Mouse (Mus musculus) intestine, embryonic 14.5 days (tissue): ENCODE measurements at regions not wholly inside any gene's neighbourhood (a gene's known extent, or its start where the extent isn't known, plus 50 kb on each side); places are given as distances from the start of the nearest gene placed in this dataset.

Source experiments
- ATAC-seq: fragments of 200-750 bp; cut with Nextera tagmentation; replicated peaks from 2 replicates; pipeline ENCODE4 v1.8.0; 2017; ENCODE audit warnings: low read depth, moderate number of reproducible peaks, moderate TSS enrichment, moderate library complexity; ENCODE audit not compliant: low FRiP score, low TSS enrichment
- DNase-seq: peaks from one replicate; pipeline ENCODE4 v3.0.0-alpha.2; 2018; ENCODE audit warnings: low spot score
- H3K27ac ChIP-seq: fragments of 300-500 bp; sonication (generic); 2 replicates; pipeline ENCODE4 v1.5.1; 2014; ENCODE audit warnings: low read depth, mild to moderate bottlenecking, control low read depth
- H3K27me3 ChIP-seq: fragments of 300-500 bp; sonication (generic); replicated peaks from 2 replicates; pipeline ENCODE4 v1.6.1; 2014; ENCODE audit warnings: low read length, control low read depth; ENCODE audit not compliant: control insufficient read depth, insufficient read depth
- H3K36me3 ChIP-seq: fragments of 300-500 bp; sonication (generic); 2 replicates; pipeline ENCODE4 v1.6.1; 2014; ENCODE audit warnings: low read length, control low read depth; ENCODE audit not compliant: control insufficient read depth, insufficient read depth
- H3K4me1 ChIP-seq: fragments of 300-500 bp; sonication (generic); replicated peaks from 2 replicates; pipeline ENCODE4 v1.6.1; 2014; ENCODE audit warnings: low read length, control low read depth, mixed read lengths; ENCODE audit not compliant: control insufficient read depth, insufficient read depth
- H3K4me2 ChIP-seq: fragments of 300-500 bp; sonication (generic); 2 replicates; pipeline ENCODE4 v1.6.1; 2014; ENCODE audit warnings: low read length
- H3K4me3 ChIP-seq: fragments of 300-500 bp; sonication (generic); 2 replicates; pipeline ENCODE4 v1.5.1; 2014; ENCODE audit warnings: low read depth, low read length, control low read depth, mixed read lengths
- H3K9ac ChIP-seq: fragments of 300-500 bp; sonication (generic); 2 replicates; pipeline ENCODE4 v1.6.1; 2014; ENCODE audit warnings: mild to moderate bottlenecking, low read length
- H3K9me3 ChIP-seq: fragments of 300-500 bp; sonication (generic); 2 replicates; pipeline ENCODE4 v1.6.1; 2016; ENCODE audit warnings: low read length, control low read depth; ENCODE audit not compliant: control insufficient read depth
- WGBS: fragments of 180-500 bp; shearing (Covaris S2); extraction: QIAGEN DNeasy Blood & Tissue Kit; methylation state at CpG from one replicate; pipeline ENCODE4 v1.1.7; 2014; 5-methylcytosine and 5-hydroxymethylcytosine counted together

GRCm38 (mm10) chr4:81005507-81006328, 95.3 kb downstream of the Lurap1l start:
- Histone ChIP-seq H3K36me3 (no peaks in the 10 kb centered on the region), H3K27ac (no peak overlapping the region), H3K4me3 (no peak overlapping the region), H3K9ac (no peak overlapping the region), H3K4me1 (no peaks in the 10 kb centered on the region), H3K27me3 (no peaks in the 10 kb centered on the region), H3K4me2 (no peak overlapping the region), H3K9me3 (peaks cover 9% of the 10 kb centered on the region)
- 60% methylated on average over 7 of the region's 7 CpGs for WGBS
- DNase-seq (no peak), ATAC-seq (no peak)

GRCm38 (mm10) chr4:81006546-81006945, 96.1 kb downstream of the Lurap1l start:
- no peak for ATAC-seq
- no peak overlapping the region for H3K27ac ChIP-seq
- WGBS = 82% methylated on average over 1 of the region's 1 CpGs
- H3K36me3 ChIP-seq = no peaks in the 10 kb centered on the region
- no peak overlapping the region for H3K4me2 ChIP-seq
- H3K4me3 ChIP-seq = no peak overlapping the region
- peaks cover 2% of the 10 kb centered on the region; the same call in 1 of the 2 replicates for H3K9me3 ChIP-seq
- H3K4me1 ChIP-seq = no peaks in the 10 kb centered on the region
- DNase-seq = no peak
- no peaks in the 10 kb centered on the region for H3K27me3 ChIP-seq
- H3K9ac ChIP-seq = no peak overlapping the region

GRCm38 (mm10) chr4:81021850-81022249, 111.4 kb downstream of the Lurap1l start:
- 70% methylated on average over 2 of the region's 2 CpGs for WGBS
- ATAC-seq (no peak), DNase-seq (no peak)
- no peaks in the 10 kb centered on the region for H3K36me3 ChIP-seq
- H3K9me3 ChIP-seq = no peaks in the 10 kb centered on the region
- H3K9ac ChIP-seq = no peak overlapping the region
- H3K4me3 ChIP-seq = no peak overlapping the region
- no peaks in the 10 kb centered on the region for H3K4me1 ChIP-seq
- no peaks in the 10 kb centered on the region for H3K27me3 ChIP-seq
- no peak overlapping the region for H3K4me2 ChIP-seq
- H3K27ac ChIP-seq = no peak overlapping the region

GRCm38 (mm10) chr4:81023436-81023983, 113.1 kb downstream of the Lurap1l start:
- H3K4me2 ChIP-seq = no peak overlapping the region
- no peak for ATAC-seq

GRCm38 (mm10) chr4:81027558-81027957, 117.1 kb downstream of the Lurap1l start:
- DNase-seq = no peak
- Histone ChIP-seq H3K36me3 (no peaks in the 10 kb centered on the region), H3K4me2 (no peak overlapping the region), H3K27ac (no peak overlapping the region), H3K4me3 (no peak overlapping the region), H3K9me3 (no peaks in the 10 kb centered on the region), H3K4me1 (no peaks in the 10 kb centered on the region), H3K9ac (no peak overlapping the region), H3K27me3 (no peaks in the 10 kb centered on the region)
- no peak for ATAC-seq
- WGBS = 91% methylated on average over 1 of the region's 1 CpGs

More at GRCm38 (mm10) chr4:81023436-81023983, 113.1 kb downstream of the Lurap1l start:
- no peaks in the 10 kb centered on the region for H3K4me1 ChIP-seq
- no peaks in the 10 kb centered on the region for H3K36me3 ChIP-seq
- WGBS = 58% methylated on average over 14 of the region's 14 CpGs
- H3K27me3 ChIP-seq = no peaks in the 10 kb centered on the region
- no peak overlapping the region for H3K27ac ChIP-seq
- no peaks in the 10 kb centered on the region for H3K9me3 ChIP-seq
- no peak overlapping the region for H3K9ac ChIP-seq
- H3K4me3 ChIP-seq = no peak overlapping the region
- DNase-seq = no peak

- no peaks in the 10 kb centered on the region for H3K27me3 ChIP-seq
- 83% methylated on average over 3 of the region's 3 CpGs for WGBS
- H3K4me1 ChIP-seq = no peaks in the 10 kb centered on the region
- no peak overlapping the region for H3K4me2 ChIP-seq
- ATAC-seq = no peak
- H3K36me3 ChIP-seq = no peaks in the 10 kb centered on the region
- no peak overlapping the region for H3K4me3 ChIP-seq
- H3K9me3 ChIP-seq = no peaks in the 10 kb centered on the region
- no peak for DNase-seq
- no peak overlapping the region for H3K9ac ChIP-seq
- H3K27ac ChIP-seq = no peak overlapping the region
Observed at GRCm38 (mm10) chr4:81030671-81031070, 120.2 kb downstream of the Lurap1l start.

- DNase-seq = no peak
- H3K4me1 ChIP-seq = no peaks in the 10 kb centered on the region
- H3K27ac ChIP-seq = no peak overlapping the region
- no peaks in the 10 kb centered on the region for H3K9me3 ChIP-seq
- H3K4me2 ChIP-seq = no peak overlapping the region
- ATAC-seq = no peak
- H3K9ac ChIP-seq = no peak overlapping the region
- no peak overlapping the region for H3K4me3 ChIP-seq
- H3K27me3 ChIP-seq = no peaks in the 10 kb centered on the region
- no peaks in the 10 kb centered on the region for H3K36me3 ChIP-seq
Observed at GRCm38 (mm10) chr4:81037336-81037902, 127.0 kb downstream of the Lurap1l start.

GRCm38 (mm10) chr4:81058227-81058626, 147.8 kb downstream of the Lurap1l start:
- Histone ChIP-seq H3K4me3 (no peak overlapping the region), H3K27me3 (no peaks in the 10 kb centered on the region), H3K4me2 (no peak overlapping the region), H3K9ac (no peak overlapping the region), H3K4me1 (no peaks in the 10 kb centered on the region), H3K9me3 (no peaks in the 10 kb centered on the region), H3K27ac (no peak overlapping the region), H3K36me3 (no peaks in the 10 kb centered on the region)
- 85% methylated on average over 1 of the region's 1 CpGs for WGBS
- no peak for ATAC-seq
- DNase-seq = no peak
